Mouse (Mus musculus) heart, adult 2 months (tissue): ENCODE data around the gene Ctrc.

ENCODE experiments used
- CTCF ChIP-seq: fragments of 200-600 bp; IDR thresholded peaks from 2 replicates; pipeline ENCODE4 v1.8.1; 2022; ENCODE audit warnings: antibody characterized with exemption, mild to moderate bottlenecking, moderate library complexity
- EP300 ChIP-seq: fragments of 200-500 bp; IDR thresholded peaks from 2 replicates; pipeline ENCODE4 v1.6.1; 2011; ENCODE audit warnings: low read depth, low read length, control low read depth; ENCODE audit not compliant: insufficient read depth
- POLR2A ChIP-seq: fragments of 200-500 bp; IDR thresholded peaks from 2 replicates; pipeline ENCODE4 v1.6.1; 2011; ENCODE audit warnings: mild to moderate bottlenecking, low read depth, low read length, control low read depth; ENCODE audit not compliant: insufficient read depth

GRCm38 (mm10) chr4:141859351-141859750 lies 13.2 kb upstream of the Ctrc start:
- TF ChIP-seq POLR2A (no peak), CTCF (no peak), EP300 (no peak)
